Mouse (Mus musculus): ENCODE measurements at regions not wholly inside any gene's neighbourhood (a gene's known extent, or its start where the extent isn't known, plus 50 kb on each side); places are given as distances from the start of the nearest gene placed in this dataset.

DNA sequence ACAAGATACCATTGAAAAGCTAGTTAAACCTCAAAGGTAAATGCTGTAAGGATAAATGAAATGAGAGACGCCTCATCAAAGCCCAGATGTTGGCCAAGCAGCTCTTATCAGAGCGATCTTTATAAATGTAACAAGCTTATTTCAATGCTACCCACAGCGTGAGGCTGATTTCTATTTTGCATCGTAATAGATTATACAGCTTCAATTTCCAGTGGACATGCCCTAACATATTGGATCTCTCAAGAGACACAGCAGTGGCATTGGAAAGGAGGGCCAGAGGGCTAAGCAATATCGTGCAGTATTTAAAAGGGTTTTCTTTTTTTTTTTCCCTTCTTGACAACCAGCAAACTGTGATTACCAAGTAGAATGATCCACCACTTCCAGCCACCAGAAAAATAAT lies 106.5 kb upstream of the Bet1 start:
- no peak for TF ChIP-seq CTCF (IDR thresholded peaks at IDR 0.05)
- TF ChIP-seq POLR2A (IDR thresholded peaks at IDR 0.05; ENCODE audit: insufficient read depth, low read depth, low read length): no peak

Data from heart, adult 2 months (tissue).